Mouse (Mus musculus) adrenal gland, adult (tissue): Measurements from ENCODE around the gene Ppcdc.

Experiments
- DNase-seq, 2 experiments: peaks; one replicate each; pipeline ENCODE4 v3.0.0; 2022 to 2023; ENCODE audit warnings: low spot score in 1 of 2; ENCODE audit not compliant: inconsistent age in 2 of 2

The Ppcdc gene

GRCm38 (mm10) chr9:57439522-57440295 lies at the start of gene Ppcdc:
TSS of gene Ppcdc (minus strand) at chr9:57440124.
- DNase-seq, result peak; percentile 94 to 97

- DNase-seq, result peak in 1 of 2 experiments; percentile 35
Measured at GRCm38 (mm10) chr9:57487807-57488206, 47.9 kb upstream of the Ppcdc start.

DNA sequence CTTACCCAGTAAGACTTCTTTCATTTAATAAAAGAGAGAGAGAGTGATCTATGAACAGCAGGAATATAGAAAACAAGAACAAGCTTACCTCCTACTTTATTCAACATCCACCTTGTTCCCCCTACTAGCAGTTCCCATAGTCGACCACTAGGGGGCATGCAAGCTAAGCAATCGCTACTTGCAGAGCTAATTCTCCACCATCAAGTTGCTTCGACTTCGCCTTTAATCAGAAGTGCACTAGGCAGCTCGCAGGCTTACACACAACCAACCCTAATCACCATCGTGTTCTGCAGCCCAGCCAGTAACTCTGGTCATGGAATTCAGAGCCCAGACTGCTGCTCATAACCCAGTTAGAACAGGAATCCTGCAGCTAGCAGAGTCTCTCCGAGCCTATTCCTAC lies 45.9 kb upstream of the Ppcdc start:
- peak; percentile 80 to 94 for DNase-seq

GRCm38 (mm10) chr9:57468914-57469313 lies 29.0 kb upstream of the Ppcdc start:
- DNase-seq, result no peak

DNA sequence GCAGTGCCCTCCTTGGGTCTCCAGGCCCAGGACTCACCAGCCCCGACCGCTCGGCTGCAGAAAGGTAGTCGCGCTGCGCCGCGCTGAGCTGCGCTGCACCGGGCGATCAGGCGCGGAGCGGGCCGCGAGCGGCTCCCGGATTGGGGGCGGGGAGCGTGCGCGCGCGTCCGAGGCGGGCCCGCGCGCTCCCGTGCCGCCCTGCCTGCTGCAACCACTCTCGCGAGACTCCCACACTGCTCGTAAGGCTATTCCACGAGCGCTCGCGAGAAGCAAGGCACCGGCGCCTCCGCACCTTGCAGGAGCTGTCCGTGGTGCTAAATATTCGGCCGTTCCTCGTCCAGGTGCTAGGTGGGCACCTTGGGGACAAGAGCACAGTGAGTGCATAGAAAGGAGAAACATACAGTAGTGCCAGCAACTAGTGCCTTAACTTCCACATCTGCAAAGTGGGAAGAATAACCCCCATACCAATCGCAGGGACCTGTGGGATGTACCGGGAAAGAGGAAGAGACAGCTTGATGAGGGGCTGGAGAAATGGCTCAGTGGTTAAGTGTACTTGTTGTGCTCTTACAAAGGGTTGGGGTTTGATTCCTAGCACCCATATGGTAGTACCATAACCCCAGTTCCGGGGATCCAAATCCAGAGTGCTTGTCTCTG lies 28.1 kb upstream of the Ppcdc start, which contains the start of gene Scamp5:
Scamp5 (minus strand) TSS at position 165 of the 654 bp plus-strand sequence.
- DNase-seq, result peak; percentile 90 to 94

- DNase-seq, result peak in 1 of 2 experiments; percentile 45
Measured at GRCm38 (mm10) chr9:57467271-57467771, 27.4 kb upstream of the Ppcdc start.

GRCm38 (mm10) chr9:57466101-57466500 lies 26.2 kb upstream of the Ppcdc start:
- DNase-seq, result no peak

DNA sequence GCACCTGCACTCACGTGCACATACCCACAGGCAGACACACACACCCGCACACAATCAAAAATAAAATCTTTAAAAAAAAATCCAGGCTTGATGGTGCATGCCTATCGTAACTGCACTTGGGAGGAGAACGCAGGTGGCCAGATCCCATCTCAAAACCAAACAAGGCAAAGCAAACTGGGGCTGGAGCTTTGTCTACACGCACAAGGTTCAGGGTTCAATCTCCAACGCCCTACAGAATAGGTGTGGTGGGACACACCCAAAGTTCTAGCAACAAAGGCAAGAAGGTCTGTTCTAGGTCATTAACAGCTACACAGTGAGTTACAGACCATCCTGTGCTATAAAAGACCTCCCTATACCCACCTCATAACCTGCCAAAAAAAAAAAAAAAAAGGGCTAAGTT lies 22.9 kb upstream of the Ppcdc start:
- no peak for DNase-seq

GRCm38 (mm10) chr9:57459707-57460106 lies 19.8 kb upstream of the Ppcdc start:
- no peak for DNase-seq

- DNase-seq, result no peak
Measured at GRCm38 (mm10) chr9:57453516-57453915, 13.6 kb upstream of the Ppcdc start.

- DNase-seq, result no peak
Measured at GRCm38 (mm10) chr9:57452624-57453462, 12.9 kb upstream of the Ppcdc start.

GRCm38 (mm10) chr9:57449715-57450114 lies 9.8 kb upstream of the Ppcdc start:
- DNase-seq, result no peak

DNA sequence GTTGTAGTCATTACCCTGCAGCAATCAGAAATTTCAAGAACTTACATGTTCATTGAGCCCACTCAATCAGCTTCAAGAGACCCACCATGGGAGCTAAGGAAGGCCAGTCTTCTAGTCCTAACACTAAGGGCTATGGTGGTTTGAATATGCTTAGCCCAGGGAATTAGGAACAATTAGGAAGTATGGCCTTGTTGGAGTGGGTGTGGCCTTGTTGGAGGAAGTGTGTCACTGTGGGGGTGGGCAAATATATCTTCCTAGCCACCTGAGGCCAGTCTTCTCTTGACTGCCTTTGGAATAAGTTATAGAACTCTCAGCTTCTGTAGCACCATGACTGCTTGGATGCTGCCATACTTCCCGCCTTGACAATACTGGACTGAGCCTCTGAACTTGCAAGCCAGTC lies 696 bp upstream of the Ppcdc start:
- no peak for DNase-seq

DNA sequence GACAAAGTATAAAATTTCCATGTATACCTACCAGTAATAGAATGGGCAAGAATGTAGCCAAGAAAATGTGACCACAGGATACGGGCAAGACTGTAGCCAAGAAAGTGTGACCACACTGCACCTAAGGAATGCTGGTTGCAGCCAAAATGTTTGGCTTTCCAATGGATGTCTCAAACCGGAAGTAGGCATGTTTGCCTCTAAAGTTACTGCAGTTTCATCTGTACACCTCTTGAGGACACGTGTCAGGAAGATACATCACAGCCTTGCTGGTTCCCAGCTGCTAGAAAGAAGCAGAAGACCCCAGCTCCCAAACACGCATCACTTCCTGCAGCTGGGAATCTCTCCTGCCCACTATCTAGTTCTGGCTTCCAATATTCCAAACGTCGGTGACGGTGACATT lies 841 bp downstream of the Ppcdc start:
- DNase-seq, result no peak

- DNase-seq, result no peak
Measured at GRCm38 (mm10) chr9:57437896-57438614, 1.9 kb downstream of the Ppcdc start.

GRCm38 (mm10) chr9:57436166-57436565 lies 3.8 kb downstream of the Ppcdc start:
- no peak for DNase-seq

DNA sequence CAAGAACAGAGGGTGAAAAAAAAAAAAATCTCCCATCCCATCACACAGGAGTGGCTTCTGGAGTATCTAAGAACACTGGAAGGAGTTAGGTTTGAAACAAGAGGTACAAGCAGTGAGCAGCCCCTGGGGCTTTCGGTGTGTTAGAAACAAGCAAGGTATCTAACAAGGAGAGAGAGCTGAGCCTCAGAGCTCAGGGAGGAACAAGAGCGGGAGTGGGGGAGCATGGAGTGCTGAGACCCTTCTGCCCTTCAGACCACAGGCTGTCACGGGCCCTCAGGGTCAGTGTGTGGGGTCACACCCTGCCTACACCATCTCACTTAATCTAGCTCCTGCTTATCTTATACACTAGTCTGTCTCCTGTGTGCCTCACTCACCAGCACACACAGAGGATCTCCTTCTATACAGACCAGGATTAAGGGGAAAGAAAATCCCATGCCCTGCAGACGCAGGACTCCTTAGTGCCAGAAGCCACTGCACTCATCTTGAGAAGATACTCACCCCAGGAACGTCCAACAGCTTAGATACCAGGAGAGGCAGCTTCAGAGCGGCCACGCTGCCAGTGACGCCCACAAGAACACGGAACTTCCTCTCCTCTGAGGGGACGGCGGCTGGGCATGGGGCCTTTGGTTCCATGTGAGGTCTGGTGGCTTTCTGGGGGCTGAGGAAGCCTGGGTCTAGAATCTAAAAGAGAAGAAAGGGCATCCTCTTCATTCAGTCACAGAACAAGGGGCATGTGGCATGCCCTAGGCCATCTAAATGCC lies 5.3 kb downstream of the Ppcdc start:
- DNase-seq, result no peak

GRCm38 (mm10) chr9:57433097-57434032 lies 6.6 kb downstream of the Ppcdc start:
- DNase-seq, result peak; percentile 81 to 93

GRCm38 (mm10) chr9:57432480-57432879 lies 7.4 kb downstream of the Ppcdc start:
- DNase-seq, result no peak
